ENCODE assay signal across 8 mouse cellular contexts in the genomic region with DNA sequence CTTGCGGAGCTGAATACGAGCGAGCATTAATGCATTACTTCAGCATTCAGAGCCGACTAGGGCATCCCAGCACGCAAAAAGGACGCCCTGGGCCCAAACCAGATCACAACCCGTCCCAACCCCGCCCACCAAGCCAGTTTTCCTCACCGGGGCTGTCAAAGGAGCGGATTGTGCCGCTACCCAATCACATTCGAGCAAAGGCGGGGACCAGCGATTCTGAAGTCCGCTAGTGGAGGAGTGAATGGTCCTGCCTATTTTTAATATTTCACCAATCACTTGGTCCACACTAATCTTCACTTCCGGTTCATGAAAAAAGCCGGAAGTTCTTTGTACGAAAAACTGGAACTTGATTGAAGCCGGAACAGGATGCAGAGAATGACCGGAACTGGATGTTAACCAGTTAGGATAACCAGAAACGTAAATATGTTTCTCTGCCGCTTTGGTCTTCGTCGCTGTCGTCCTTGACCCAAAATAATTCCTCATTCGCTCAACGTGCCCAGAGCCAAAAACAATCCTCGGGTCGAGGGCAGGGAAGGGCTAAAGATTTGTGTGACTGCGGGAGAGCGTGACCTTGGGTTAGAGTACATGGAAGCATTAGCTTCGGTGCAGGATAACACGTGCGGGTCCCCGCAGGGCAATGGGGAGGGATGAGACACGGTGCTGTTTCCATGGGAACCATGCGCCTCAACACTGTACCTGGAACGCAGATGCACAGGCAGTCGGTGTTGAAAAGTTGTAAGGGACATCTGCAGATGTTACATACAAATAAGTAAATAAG. TPM values are rescaled to one million over a fixed set of nuclear protein-coding genes. Genes with fewer than 3 reads are reported as not detected.
DNase-seq lines count a peak whose midpoint lies in the region; ATAC-seq and TF ChIP-seq lines count a peak whose summit lies in the region.

Gene BC025920, plus strand, starts transcription at position 297 of the 778 bp plus-strand sequence.

- under 1% methylated on average over 39 of the region's 39 CpGs for WGBS in forebrain, embryonic 16.5 days
- 1% methylated on average over 39 of the region's 39 CpGs for WGBS in lung, embryonic 14.5 days
- WGBS in olfactory bulb, adult 2 months: under 1% methylated on average over 39 of the region's 39 CpGs
- 3% methylated on average over 39 of the region's 39 CpGs for WGBS in thymus, adult 2 months

- H3K4me2 ChIP-seq in forebrain, embryonic 16.5 days (ENCODE audit: low read length): peak within 1 kb of the TSS; percentile 99
- H3K4me2 ChIP-seq in lung, embryonic 14.5 days: peak within 1 kb of the TSS; percentile 89

- TF ChIP-seq POLR2A in olfactory bulb, adult 2 months (IDR thresholded peaks at IDR 0.05; ENCODE audit: insufficient read depth, low read depth, low read length): peak; percentile 43; the same call in 1 of the 2 replicates
- TF ChIP-seq POLR2A in thymus, adult 2 months (IDR thresholded peaks at IDR 0.05; ENCODE audit: control insufficient read depth, extremely low read depth, insufficient read depth, low read length, poor library complexity): peak; percentile 48

- peak; percentile 98 for DNase-seq in G1E (ENCODE audit: low spot score)
- DNase-seq in cerebellum, adult 18-20 months: peak; percentile 90 to 97
- DNase-seq in heart, postnatal 36 days: peak; percentile 89
- peak; percentile 92 to 98 for DNase-seq in layer of hippocampus, adult 2 months (ENCODE audit: low spot score in 2 of 2)
- peak; percentile 98 for DNase-seq in lung, embryonic 14.5 days
- peak; percentile 81 for DNase-seq in thymus, adult 2 months

- peak within 1 kb of the TSS; percentile 79 for H3K4me3 ChIP-seq in G1E (ENCODE audit: low read depth, low read length)
- H3K4me3 ChIP-seq in forebrain, embryonic 16.5 days (replicated peaks; ENCODE audit: low read length): peak within 1 kb of the TSS; percentile 67
- peak within 1 kb of the TSS; percentile 60 for H3K4me3 ChIP-seq in layer of hippocampus, adult 2 months
- peak within 1 kb of the TSS; percentile 56 for H3K4me3 ChIP-seq in lung, embryonic 14.5 days (ENCODE audit: low read depth, low read length)
- H3K4me3 ChIP-seq in olfactory bulb, adult 2 months (ENCODE audit: insufficient read depth, low read depth, low read length): peak within 1 kb of the TSS; percentile 59
- peak within 1 kb of the TSS; percentile 53 for H3K4me3 ChIP-seq in thymus, adult 2 months (ENCODE audit: control insufficient read depth, insufficient read depth, low read length)

- H3K9ac ChIP-seq in forebrain, embryonic 16.5 days (replicated peaks; ENCODE audit: low read depth, low read length): peak within 1 kb of the TSS; percentile 71
- H3K9ac ChIP-seq in lung, embryonic 14.5 days: peak within 1 kb of the TSS; percentile 64

- H3K9me3 ChIP-seq in G1E (replicated peaks): 0 out of 2 replicates have a peak, but pooled peaks cover 2% of the 10 kb centered on the region
- no peaks in the 10 kb centered on the region for H3K9me3 ChIP-seq in forebrain, embryonic 16.5 days (ENCODE audit: control insufficient read depth, low read length)
- no peaks in the 10 kb centered on the region for H3K9me3 ChIP-seq in lung, embryonic 14.5 days (ENCODE audit: low read depth, low read length)

- H3K4me1 ChIP-seq in G1E (ENCODE audit: insufficient read depth, low read depth, low read length): peaks cover 53% of the 10 kb centered on the region
- H3K4me1 ChIP-seq in forebrain, embryonic 16.5 days (replicated peaks; ENCODE audit: control insufficient read depth, insufficient read depth, low read length): peaks cover 26% of the 10 kb centered on the region
- H3K4me1 ChIP-seq in lung, embryonic 14.5 days (ENCODE audit: insufficient read depth): peaks cover 5% of the 10 kb centered on the region
- peaks cover 10% of the 10 kb centered on the region for H3K4me1 ChIP-seq in olfactory bulb, adult 2 months (ENCODE audit: control insufficient read depth, insufficient read depth, low read length)
- H3K4me1 ChIP-seq in thymus, adult 2 months (replicated peaks; ENCODE audit: control insufficient read depth, insufficient read depth, low read length): peaks cover 33% of the 10 kb centered on the region

- H3K36me3 ChIP-seq in G1E (replicated peaks): peaks cover 27% of the 10 kb centered on the region
- no peaks in the 10 kb centered on the region; the same call in 1 of the 2 replicates for H3K36me3 ChIP-seq in forebrain, embryonic 16.5 days (ENCODE audit: control insufficient read depth, insufficient read depth)
- no peaks in the 10 kb centered on the region for H3K36me3 ChIP-seq in lung, embryonic 14.5 days (ENCODE audit: insufficient read depth)
- H3K36me3 ChIP-seq in thymus, adult 2 months (ENCODE audit: control insufficient read depth, insufficient read depth, low read length): no peaks in the 10 kb centered on the region

- peak; percentile 92 for ATAC-seq in G1E (ENCODE audit: extremely low read depth, insufficient number of reproducible peaks, low FRiP score, poor library complexity, severe bottlenecking)
- peak; percentile 89 for ATAC-seq in forebrain, embryonic 16.5 days
- ATAC-seq in lung, embryonic 14.5 days (ENCODE audit: insufficient read depth): peak; percentile 87

- intact Hi-C loops in heart, postnatal 36 days (cut with DNase I): loop anchor here (2.0 to 5.0 kb wide), 3 partner anchors 21 to 566 kb away; partner anchors contain the start of gene Sirt6

- TF ChIP-seq CTCF in G1E (IDR thresholded peaks at IDR 0.05; ENCODE audit: low read depth, low read length): no peak
- no peak for TF ChIP-seq CTCF in layer of hippocampus, adult 2 months (conservative IDR thresholded peaks at IDR 0.05)
- TF ChIP-seq CTCF in lung, embryonic 14.5 days (IDR thresholded peaks at IDR 0.05; ENCODE audit: low read depth): peak; percentile 20; the same call in 1 of the 2 replicates
- no peak for TF ChIP-seq CTCF in olfactory bulb, adult 2 months (IDR thresholded peaks at IDR 0.05; ENCODE audit: insufficient read depth, low read depth, low read length)
- peak; percentile 38; the same call in 1 of the 2 replicates for TF ChIP-seq CTCF in thymus, adult 2 months (IDR thresholded peaks at IDR 0.05; ENCODE audit: borderline replicate concordance, control insufficient read depth, extremely low read depth, insufficient read depth, low read length, poor library complexity)

- no peaks in the 10 kb centered on the region for H3K27me3 ChIP-seq in G1E (ENCODE audit: insufficient read depth, low read length)
- peaks cover 3% of the 10 kb centered on the region; the same call in 1 of the 2 replicates for H3K27me3 ChIP-seq in forebrain, embryonic 16.5 days (replicated peaks; ENCODE audit: control insufficient read depth, insufficient read depth, low read length)
- H3K27me3 ChIP-seq in lung, embryonic 14.5 days (ENCODE audit: insufficient read depth, low read length): no peaks in the 10 kb centered on the region
- no peaks in the 10 kb centered on the region for H3K27me3 ChIP-seq in thymus, adult 2 months (ENCODE audit: control insufficient read depth, insufficient read depth, low read length)

- peak within 1 kb of the TSS; percentile 93 for H3K27ac ChIP-seq in forebrain, embryonic 16.5 days (ENCODE audit: low read length)
- H3K27ac ChIP-seq in layer of hippocampus, adult 2 months: peak within 1 kb of the TSS; percentile 96
- peak within 1 kb of the TSS; percentile 90 for H3K27ac ChIP-seq in lung, embryonic 14.5 days (ENCODE audit: low read depth)
- peak within 1 kb of the TSS; percentile 92 for H3K27ac ChIP-seq in olfactory bulb, adult 2 months (ENCODE audit: insufficient read depth, low read depth, low read length)
- peak within 1 kb of the TSS; percentile 67 for H3K27ac ChIP-seq in thymus, adult 2 months (ENCODE audit: control insufficient read depth, insufficient read depth, low read length)

RNA-seq across cellular contexts. Expression of gene BC025920, which starts in this region (rescaled TPM):
- total RNA-seq in G1E (2014; fragmentation: Nextera tagmentation) (6.7 and 6.8 TPM in 2 replicates), G1E (2017) (3.3 and 4.3 TPM in 2 replicates)
- 0.40 and 0.50 TPM in 2 replicates for polyA plus RNA-seq in G1E (2012)
- 2.7 and 3.4 TPM in 2 replicates for polyA plus RNA-seq in forebrain, embryonic 16.5 days (2015; fragmentation: Nextera tagmentation; extraction: Ambion mirVana)
- total RNA-seq in heart, postnatal 36 days (2021): 1 to 10 TPM; 2.6 to 2.7 TPM
- total RNA-seq in layer of hippocampus, adult 2 months (2021): 1 to 10 TPM; 4.2 to 5.0 TPM
- polyA plus RNA-seq in lung, embryonic 14.5 days (2014; fragmentation: Nextera tagmentation; extraction: Ambion mirVana): 0.58 and 0.61 TPM in 2 replicates
- polyA plus RNA-seq in olfactory bulb, adult 2 months (2012; ENCODE audit: insufficient read depth, insufficient read length, low replicate concordance, missing spikeins): not detected in 2 replicates
- 2.8 and 3.3 TPM in 2 replicates for polyA plus RNA-seq in thymus, adult 2 months (2012; rRNA removed)

Comparison
In these comparisons a context has a peak if more than half of its experiments do, and no peak if none do; other contexts are left out.
1. Peak in every context shown above with its lines: DNase-seq, ATAC-seq, H3K4me3 ChIP-seq and H3K27ac ChIP-seq.
2. Peak in DNase-seq, ATAC-seq, H3K4me3 ChIP-seq, H3K27ac ChIP-seq, H3K9ac ChIP-seq and H3K4me2 ChIP-seq in lung, embryonic 14.5 days; RNA of the gene not detected or under 1 TPM.
3. CTCF ChIP-seq: peak in lung, embryonic 14.5 days (single experiment) and thymus, adult 2 months (single experiment); none in G1E (single experiment), layer of hippocampus, adult 2 months (single experiment) and olfactory bulb, adult 2 months (single experiment).